Mouse (Mus musculus) midbrain, embryonic 11.5 days (tissue): Measurements from ENCODE around the gene Hist4h4. TPM values are rescaled to one million over a fixed set of nuclear protein-coding genes. Genes with fewer than 3 reads are reported as not detected.
"Not testable (repeated sequence)": the region's sequence is repeated elsewhere in the genome, so short reads cannot be mapped to it uniquely, and the experiment has no call there.

Source experiments
- ATAC-seq: fragments of 200-750 bp; cut with Nextera tagmentation; 2 replicates; pipeline ENCODE4 v1.8.0; 2017; ENCODE audit warnings: moderate TSS enrichment, moderate library complexity; ENCODE audit not compliant: low FRiP score
- DNase-seq: peaks from one replicate; pipeline ENCODE4 v3.0.0; 2015; ENCODE audit warnings: low spot score; ENCODE audit errors: missing footprints
- H3K27ac ChIP-seq: fragments of 300-500 bp; sonication (generic); 2 replicates; pipeline ENCODE4 v1.5.1; 2014; ENCODE audit warnings: low read depth, low read length
- H3K27me3 ChIP-seq: fragments of 300-500 bp; sonication (generic); 2 replicates; pipeline ENCODE4 v1.6.1; 2014; ENCODE audit warnings: mild to moderate bottlenecking, low read length, moderate library complexity, mixed read lengths; ENCODE audit not compliant: control insufficient read depth, insufficient read depth
- H3K36me3 ChIP-seq: fragments of 300-500 bp; sonication (generic); 2 replicates; pipeline ENCODE4 v1.6.1; 2014; ENCODE audit warnings: mild to moderate bottlenecking, low read length, moderate library complexity, mixed read lengths; ENCODE audit not compliant: control insufficient read depth, insufficient read depth
- H3K4me1 ChIP-seq: fragments of 300-500 bp; sonication (generic); 2 replicates; pipeline ENCODE4 v1.6.1; 2014; ENCODE audit warnings: low read length; ENCODE audit not compliant: control insufficient read depth, insufficient read depth
- H3K4me2 ChIP-seq: fragments of 300-500 bp; sonication (generic); 2 replicates; pipeline ENCODE4 v1.6.1; 2014; ENCODE audit warnings: mild to moderate bottlenecking, moderate library complexity
- H3K4me3 ChIP-seq: fragments of 300-500 bp; sonication (generic); 2 replicates; pipeline ENCODE4 v1.5.1; 2014; ENCODE audit warnings: low read depth, low read length
- H3K9ac ChIP-seq: fragments of 300-500 bp; sonication (generic); 2 replicates; pipeline ENCODE4 v1.6.1; 2014; ENCODE audit warnings: low read length
- H3K9me3 ChIP-seq: fragments of 300-500 bp; sonication (generic); 2 replicates; pipeline ENCODE4 v1.6.1; 2016; ENCODE audit warnings: low read length; ENCODE audit not compliant: control insufficient read depth
- WGBS: fragments of 180-500 bp; shearing (Covaris S2); extraction: QIAGEN DNeasy Blood & Tissue Kit; methylation state at CpG from one replicate; pipeline ENCODE4 v1.1.7; 2014; 5-methylcytosine and 5-hydroxymethylcytosine counted together
- polyA plus RNA-seq: library from polyadenylated mRNA; unstranded; fragments of >200 nt; fragmentation: Nextera tagmentation; extraction: Ambion mirVana; gene quantifications from 2 replicates; pipeline ENCODE4 v1.2.1, GENCODE M21; 2014

Gene Hist4h4
- polyA plus RNA-seq, 1 experiment from 2014 or later = 0.67 TPM

DNA sequence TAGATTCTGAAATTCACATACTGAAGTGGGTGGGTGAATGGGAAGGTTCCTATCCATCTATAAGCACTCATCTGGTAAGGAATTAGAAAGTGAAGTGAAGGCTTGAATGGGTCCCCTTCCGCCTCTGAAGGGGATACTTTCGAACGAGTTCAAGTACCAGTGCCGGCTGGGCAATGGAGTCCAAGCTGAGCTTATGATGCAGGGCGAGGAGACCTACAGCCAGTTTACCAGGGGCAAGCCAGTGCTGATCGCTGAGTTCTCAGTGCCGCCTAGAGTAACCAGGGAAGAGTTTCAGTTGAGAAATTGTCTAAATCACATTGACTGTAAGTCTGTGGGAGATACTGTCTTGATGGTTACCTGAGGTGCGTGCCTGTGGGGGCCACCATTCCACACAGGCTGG is 3.5 kb downstream of the Hist4h4 start:
- no peaks in the 10 kb centered on the region for H3K27me3 ChIP-seq
- no peak overlapping the region for H3K9ac ChIP-seq
- peak; percentile 60 for DNase-seq
- H3K4me3 ChIP-seq = no peak overlapping the region
- no peak overlapping the region for H3K4me2 ChIP-seq
- H3K27ac ChIP-seq = no peak overlapping the region
- no peaks in the 10 kb centered on the region for H3K36me3 ChIP-seq
- 92% methylated on average over 8 of the region's 8 CpGs for whole genome bisulfite sequencing
- peaks cover 6% of the 10 kb centered on the region; the same call in 1 of the 2 replicates for H3K4me1 ChIP-seq
- no peak for ATAC-seq
- no peaks in the 10 kb centered on the region for H3K9me3 ChIP-seq

DNA sequence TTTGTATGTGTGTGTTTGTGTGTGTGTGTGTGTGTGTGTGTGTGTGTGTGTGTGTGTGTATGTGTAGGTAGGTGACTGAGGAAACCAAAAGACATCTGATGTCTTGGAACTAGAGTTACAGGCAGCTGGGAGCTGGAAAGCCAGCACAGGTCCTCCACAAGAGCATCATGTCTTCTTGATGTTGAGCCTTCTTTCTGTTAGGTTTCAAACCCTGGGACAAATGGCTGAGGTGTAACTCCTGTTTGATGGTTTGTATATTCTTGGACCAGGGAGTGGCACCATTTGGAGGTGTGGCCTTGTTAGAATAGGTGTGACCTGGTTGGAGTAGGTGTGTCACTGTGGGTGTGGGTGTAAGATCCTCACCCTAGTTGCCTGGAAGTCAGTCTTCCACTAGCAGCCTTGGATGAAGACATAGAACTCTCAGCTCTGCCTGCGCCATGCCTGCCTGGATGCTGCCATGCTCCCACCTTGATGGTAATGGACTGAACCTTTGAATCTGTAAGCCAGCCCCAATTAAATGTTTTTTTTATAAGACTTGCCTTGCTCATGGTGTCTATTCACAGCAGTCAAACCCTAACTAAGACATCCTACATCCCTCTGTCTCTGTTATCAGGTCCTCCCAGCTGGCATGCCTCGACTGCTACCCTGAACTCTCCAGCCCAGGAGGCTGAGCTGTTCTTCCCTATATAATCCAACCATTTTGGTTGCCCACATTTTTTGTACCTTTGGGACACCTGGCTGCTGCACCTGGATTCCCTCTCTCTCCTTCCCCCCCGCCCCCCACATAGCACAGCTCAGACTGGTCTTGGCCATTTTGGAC is 6.1 kb downstream of the Hist4h4 start:
- H3K4me2 ChIP-seq, H3K4me1 ChIP-seq, ATAC-seq, H3K27me3 ChIP-seq, H3K36me3 ChIP-seq, H3K9ac ChIP-seq, H3K27ac ChIP-seq, DNase-seq, H3K9me3 ChIP-seq, H3K4me3 ChIP-seq: not testable (repeated sequence)
- WGBS = 90% methylated on average over 3 of the region's 3 CpGs

DNA sequence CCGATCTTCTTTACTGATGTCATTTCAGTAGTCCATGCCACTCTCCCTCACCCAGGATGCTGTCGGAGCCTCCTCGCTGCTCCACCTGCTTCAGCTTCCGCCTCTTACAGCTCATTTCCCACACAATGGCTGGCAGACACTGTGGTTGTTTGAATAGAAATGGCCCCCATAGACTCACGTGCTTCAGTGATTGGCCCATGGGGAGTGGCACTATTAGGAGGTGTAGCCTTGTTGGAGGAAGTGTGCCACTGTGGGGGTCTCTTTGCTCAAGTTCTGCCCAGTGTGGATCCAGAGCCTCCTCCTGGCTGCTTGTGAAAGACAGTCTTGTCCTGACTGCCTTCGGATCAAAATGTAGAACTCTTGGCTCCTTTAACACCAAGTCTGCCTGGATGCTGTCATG is 8.4 kb downstream of the Hist4h4 start:
- no peaks in the 10 kb centered on the region for H3K9me3 ChIP-seq
- H3K4me1 ChIP-seq = no peaks in the 10 kb centered on the region; the same call in 1 of the 2 replicates
- no peak overlapping the region for H3K9ac ChIP-seq
- no peaks in the 10 kb centered on the region for H3K36me3 ChIP-seq
- no peak overlapping the region for H3K4me3 ChIP-seq
- H3K4me2 ChIP-seq = no peak overlapping the region
- DNase-seq = no peak
- H3K27me3 ChIP-seq = no peaks in the 10 kb centered on the region
- ATAC-seq = no peak
- no peak overlapping the region for H3K27ac ChIP-seq
- 62% methylated on average over 6 of the region's 6 CpGs for WGBS

DNA sequence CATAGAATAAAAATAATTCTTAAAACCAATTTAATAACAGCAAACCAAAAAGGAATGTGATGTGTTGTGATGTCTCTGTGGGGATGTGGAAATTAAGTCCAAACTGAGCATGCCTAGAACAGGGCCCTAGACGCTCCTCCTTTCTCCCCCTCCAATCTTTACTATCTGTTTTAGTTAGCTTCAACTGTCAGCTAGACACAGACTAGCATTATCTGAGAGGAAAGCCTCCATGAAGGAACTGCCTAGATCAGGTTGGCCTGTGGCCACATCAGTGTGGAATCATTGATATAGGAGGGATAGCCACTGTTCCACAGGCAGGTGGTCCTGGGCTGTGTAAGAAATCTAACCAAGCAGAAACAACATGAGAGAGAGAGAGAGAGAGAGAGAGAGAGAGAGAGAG is 9.1 kb downstream of the Hist4h4 start:
- no peak overlapping the region for H3K27ac ChIP-seq
- WGBS = 50% methylated on average over 1 of the region's 1 CpGs
- no peaks in the 10 kb centered on the region for H3K9me3 ChIP-seq
- H3K36me3 ChIP-seq = no peaks in the 10 kb centered on the region
- no peak for ATAC-seq
- H3K4me2 ChIP-seq = no peak overlapping the region
- no peaks in the 10 kb centered on the region for H3K27me3 ChIP-seq
- H3K4me3 ChIP-seq = no peak overlapping the region
- no peaks in the 10 kb centered on the region; the same call in 1 of the 2 replicates for H3K4me1 ChIP-seq
- no peak for DNase-seq
- H3K9ac ChIP-seq = no peak overlapping the region

DNA sequence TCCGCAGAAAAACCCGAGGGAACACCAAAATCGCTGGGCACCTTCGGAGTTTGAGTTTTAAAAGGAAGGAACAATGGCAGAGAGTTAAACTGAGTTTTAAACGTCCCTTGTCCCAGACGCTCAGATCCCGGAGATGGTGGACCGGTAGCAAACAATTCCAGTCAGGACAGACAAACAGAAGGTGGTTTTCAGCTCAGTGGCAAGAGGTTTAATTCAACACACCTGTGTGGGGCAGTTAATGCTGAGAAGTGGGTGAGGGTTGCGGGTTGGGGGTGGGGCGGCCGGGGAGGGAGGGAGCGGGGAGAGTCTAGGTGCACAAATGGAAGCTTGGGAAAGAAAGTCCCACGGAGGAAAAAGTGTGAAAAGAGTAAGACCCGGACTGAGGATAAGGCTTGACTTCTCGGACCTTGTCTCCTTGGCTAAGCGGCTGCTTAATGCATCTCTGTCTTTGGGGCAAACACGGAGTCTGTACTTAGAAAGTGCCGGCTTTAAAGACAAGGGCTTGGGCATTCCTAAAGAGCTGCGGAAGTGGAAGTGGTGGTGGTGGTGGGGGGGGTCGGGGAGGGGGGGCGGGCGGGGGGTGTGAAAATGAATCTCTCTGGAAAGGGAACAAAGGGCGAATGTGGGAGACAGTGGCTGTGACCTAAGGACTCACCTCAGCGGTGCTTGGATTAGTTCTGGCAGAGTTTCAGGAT is 10.2 kb downstream of the Hist4h4 start:
- WGBS = under 1% methylated on average over 20 of the region's 24 CpGs
- Histone ChIP-seq H3K36me3 (no peaks in the 10 kb centered on the region), H3K4me1 (no peaks in the 10 kb centered on the region; the same call in 1 of the 2 replicates), H3K4me2 (peak overlapping the region; percentile 48), H3K9me3 (no peaks in the 10 kb centered on the region), H3K27ac (no peak overlapping the region), H3K9ac (peak overlapping the region; percentile 29; the same call in 1 of the 2 replicates), H3K27me3 (no peaks in the 10 kb centered on the region), H3K4me3 (peak overlapping the region; percentile 25)
- DNase-seq = peak; percentile 90
- ATAC-seq = peak; percentile 57

DNA sequence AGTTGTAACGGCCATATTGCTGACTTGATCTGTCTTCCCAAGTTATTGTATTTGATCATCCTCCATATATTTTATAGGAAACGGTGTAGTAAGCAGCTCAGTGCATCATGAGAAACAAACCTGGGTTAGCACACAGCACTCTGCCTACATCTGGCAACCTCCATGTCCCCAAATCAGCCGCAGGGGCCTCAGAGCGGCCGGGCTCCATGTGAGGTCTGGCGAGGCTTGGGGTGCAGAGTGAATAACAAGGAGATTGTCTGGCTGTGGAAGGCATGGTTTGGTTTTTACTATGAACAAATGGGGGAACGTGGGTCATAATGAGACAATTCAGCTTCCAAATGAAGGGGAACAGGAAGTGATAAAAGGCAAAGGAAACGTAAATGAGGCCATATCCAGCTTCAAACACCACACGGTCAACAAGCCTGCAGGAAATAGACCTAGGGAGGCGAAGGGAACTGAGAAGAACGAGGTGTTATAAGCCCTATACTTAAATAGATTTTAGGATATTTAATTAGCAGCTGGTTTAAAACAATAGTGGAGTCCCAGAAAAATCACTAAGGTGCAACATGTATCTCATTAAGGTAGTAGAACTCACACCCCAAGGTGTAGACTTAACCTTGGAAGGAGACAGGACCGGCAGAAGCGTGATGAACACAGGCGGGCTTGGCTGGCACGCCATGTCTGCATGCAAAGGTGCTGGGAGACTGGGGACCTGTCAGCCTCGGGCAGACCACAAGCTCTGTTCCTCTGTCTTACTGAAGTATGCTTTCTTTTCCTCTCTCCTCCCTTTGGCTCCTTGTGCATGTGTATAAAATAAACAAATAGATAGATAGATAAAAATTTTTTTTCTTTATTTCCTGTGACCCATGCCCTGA is 11.1 kb downstream of the Hist4h4 start:
- 28% methylated on average over 16 of the region's 16 CpGs for WGBS
- peak; percentile 49; the same call in 1 of the 2 replicates for ATAC-seq

DNA sequence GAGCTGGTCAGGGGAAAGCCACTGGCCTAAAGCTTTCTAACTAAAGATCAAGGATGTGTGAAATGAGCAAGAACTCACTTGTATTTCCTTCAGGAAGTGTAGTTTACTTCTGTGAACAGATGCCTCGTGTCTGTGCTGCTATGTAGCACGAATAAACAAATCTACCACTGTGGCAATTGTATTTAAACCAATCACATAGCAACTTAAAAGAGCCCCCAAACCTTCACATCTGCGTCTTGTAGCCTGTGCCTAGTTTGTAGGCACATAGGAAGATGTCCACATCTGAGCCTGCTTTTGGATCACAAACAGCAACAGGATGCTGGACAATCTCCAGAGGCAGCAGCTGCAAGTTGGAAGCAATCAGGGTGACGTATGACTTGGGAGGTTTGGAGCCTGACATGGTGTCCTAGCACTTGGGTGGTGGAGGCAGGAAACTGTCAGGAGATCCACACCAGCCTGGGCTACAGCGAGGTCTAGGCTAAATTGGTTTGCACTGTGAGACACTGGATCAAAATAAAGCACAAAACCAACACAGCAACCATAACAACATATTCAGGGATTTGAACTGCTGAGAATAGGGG is 14.7 kb downstream of the Hist4h4 start:
- ATAC-seq (no peak), DNase-seq (no peak)
- Histone ChIP-seq H3K27me3 (no peaks in the 10 kb centered on the region), H3K9me3 (no peaks in the 10 kb centered on the region), H3K36me3 (no peaks in the 10 kb centered on the region), H3K9ac (no peak overlapping the region), H3K27ac (no peak overlapping the region), H3K4me2 (no peak overlapping the region), H3K4me1 (no peaks in the 10 kb centered on the region; the same call in 1 of the 2 replicates), H3K4me3 (no peak overlapping the region)
- WGBS = 86% methylated on average over 5 of the region's 5 CpGs

More for the DNA sequence above, 11.1 kb downstream of the Hist4h4 start:
- Histone ChIP-seq H3K4me2 (peak overlapping the region; percentile 48), H3K27ac (no peak overlapping the region), H3K9ac (no peak overlapping the region), H3K36me3 (no peaks in the 10 kb centered on the region), H3K4me3 (no peak overlapping the region), H3K27me3 (no peaks in the 10 kb centered on the region), H3K9me3 (no peaks in the 10 kb centered on the region), H3K4me1 (no peaks in the 10 kb centered on the region; the same call in 1 of the 2 replicates)
- no peak for DNase-seq

DNA sequence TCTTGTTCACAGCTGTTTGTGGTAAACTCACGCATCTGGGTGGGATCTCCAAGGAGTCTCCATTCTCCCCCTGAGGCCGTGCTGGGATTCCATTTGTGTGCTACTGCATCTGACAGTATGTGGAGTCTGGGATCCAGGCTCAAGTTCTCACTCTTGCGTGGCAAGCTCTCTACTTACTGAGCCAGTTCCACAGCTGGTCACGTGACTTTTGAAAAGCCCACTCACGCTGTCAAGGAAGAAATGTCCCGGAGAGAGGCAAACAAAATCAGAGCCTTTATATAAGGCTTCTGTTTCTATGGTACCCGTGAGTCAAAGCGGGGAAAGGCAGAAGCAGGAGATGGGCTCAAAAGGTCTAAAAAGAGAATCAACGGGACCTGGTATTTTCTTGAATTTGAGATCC is 21.5 kb downstream of the Hist4h4 start:
- H3K9ac ChIP-seq = no peak overlapping the region
- ATAC-seq (no peak), DNase-seq (no peak)
- H3K27me3 ChIP-seq = no peaks in the 10 kb centered on the region
- no peak overlapping the region for H3K4me2 ChIP-seq
- no peak overlapping the region for H3K27ac ChIP-seq
- H3K4me3 ChIP-seq = no peak overlapping the region
- H3K9me3 ChIP-seq = no peaks in the 10 kb centered on the region
- no peaks in the 10 kb centered on the region for H3K36me3 ChIP-seq
- no peaks in the 10 kb centered on the region for H3K4me1 ChIP-seq
- 86% methylated on average over 9 of the region's 9 CpGs for WGBS
